Mouse (Mus musculus): ENCODE results near the gene Sez6l2. TPM values are rescaled to one million over a fixed set of nuclear protein-coding genes. Genes with fewer than 3 reads are reported as not detected.

The Sez6l2 gene
- total RNA-seq, 1 experiment from 2014 or later: 0.14 TPM

DNA sequence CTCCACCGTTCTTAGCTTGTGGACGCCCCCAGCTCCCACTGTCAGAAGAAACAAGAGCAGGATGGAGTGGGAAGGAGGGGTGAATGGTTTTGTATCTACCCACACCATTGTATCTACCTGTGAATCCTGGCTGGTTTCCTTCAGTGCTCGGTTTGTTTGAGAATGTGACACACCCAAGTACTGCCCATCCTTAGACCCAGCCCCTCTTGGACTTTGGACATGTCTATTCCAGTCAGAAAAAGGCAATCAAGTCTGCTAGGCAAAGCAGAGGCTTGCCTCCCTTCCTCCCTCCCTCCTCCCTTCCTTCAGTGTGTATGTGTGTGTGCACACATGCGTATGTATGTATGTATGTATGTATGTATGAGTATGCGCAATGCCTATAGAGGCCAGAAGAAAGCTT, 53.3 kb downstream of the Sez6l2 start:
- ATAC-seq (replicated peaks; ENCODE audit: low read depth, poor library complexity, severe bottlenecking): no peak

DNA sequence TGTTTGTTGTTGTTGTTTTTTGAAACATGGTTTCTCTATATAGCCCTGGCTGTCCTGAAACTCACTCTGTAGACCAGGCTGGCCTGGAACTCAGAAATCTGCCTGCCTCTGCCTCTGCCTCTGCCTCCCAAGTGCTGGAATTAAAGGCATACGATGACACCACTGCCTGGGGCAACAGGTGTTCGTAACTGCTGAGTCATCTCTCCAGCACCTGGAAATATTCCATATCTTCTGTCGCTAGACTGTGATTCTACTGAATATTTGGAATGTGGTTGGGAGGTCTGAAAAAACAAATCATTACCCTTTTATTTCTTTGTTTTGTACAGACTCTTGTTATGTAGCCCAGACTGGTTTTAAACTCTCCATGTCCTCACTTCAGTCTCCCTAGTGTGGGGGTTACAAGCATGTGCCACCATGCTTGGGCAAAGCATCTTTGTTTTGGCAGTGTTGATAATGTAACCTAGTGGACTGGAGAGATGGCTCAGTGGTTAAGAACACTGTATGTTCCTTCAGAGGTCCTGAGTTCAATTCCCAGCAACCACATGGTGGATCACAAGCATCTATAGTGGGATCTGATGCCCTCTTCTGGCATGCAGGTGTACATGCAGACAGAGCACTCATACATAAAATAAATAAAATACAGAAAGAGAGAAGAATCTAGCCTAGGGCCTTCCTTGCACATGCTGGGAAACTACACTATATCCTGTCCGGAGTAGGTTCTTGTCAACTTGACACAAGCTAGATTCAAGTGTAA, 53.9 kb downstream of the Sez6l2 start:
- ATAC-seq (replicated peaks; ENCODE audit: low read depth, poor library complexity, severe bottlenecking): no peak

DNA sequence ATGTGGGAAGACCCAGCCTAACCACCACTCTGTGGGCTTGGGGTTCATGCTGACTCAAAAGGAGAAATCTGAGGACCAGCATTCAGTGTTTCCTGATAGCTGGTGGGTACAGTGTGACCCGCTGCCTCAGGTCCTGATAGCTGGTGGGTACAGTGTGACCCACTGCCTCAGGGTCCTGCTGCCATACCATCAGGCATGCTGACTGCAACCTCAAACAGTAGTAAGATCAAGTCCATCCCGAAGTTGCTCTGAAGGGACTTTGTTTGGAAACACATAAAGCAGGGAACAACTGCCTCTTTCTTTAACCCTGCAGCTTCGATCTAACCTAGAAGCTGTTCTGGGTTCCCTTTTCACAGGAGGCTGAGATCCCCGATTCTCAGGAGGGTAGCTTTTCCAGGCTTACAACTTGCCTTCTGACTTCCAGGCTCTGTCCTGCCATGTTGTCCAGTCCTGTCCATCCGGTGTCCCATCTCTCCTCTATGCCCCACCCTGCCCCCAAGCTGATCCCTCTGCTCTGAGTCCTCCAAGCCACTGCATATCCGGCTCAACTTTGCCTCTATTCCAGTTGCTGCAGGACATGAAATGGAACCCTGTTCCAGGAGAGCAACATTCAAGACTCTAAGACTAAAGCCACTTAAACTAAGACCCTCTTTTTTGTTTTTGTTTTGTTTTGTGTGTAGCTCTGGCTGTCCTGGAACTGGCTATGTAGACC, 57.1 kb downstream of the Sez6l2 start:
- no peak for ATAC-seq (replicated peaks; ENCODE audit: low read depth, poor library complexity, severe bottlenecking)

DNA sequence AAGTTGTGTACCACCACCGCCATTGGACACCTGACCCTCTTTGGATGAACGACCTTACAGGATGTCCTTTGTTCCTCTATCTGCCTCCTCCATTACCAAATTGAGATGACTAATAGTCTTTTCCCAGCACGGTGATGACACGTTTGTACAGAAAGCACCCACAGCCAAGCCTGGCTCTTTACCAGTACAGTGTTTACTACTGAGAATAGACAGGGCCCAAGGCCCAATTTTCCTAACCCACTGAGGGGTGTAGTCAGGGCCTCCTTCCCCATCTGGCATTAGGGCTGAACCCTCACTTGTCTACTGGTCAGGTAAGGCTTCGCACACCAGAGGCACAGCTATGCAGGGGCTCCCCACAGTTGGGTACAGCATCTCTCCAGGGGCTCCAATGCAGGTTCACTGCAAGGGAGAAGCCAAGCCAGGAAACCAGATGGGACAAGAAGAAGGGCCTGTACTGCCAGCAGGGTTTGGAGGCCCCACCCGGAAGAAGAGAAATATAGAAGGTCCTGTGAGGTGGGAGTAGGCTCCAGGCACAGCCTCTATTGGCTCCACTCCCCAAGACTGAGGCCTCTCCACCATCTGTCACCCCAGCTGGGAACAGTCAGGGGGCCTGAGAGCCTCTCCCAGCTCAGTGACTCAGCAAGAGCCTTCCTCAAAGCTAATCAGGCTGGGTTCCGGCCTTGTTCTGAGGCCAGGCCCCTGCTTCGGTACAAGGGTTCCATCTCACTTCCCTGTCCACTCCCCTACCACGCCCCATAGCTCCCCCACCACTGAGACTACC, 58.1 kb downstream of the Sez6l2 start:
- peak; percentile 95 for ATAC-seq (replicated peaks; ENCODE audit: low read depth, poor library complexity, severe bottlenecking)

DNA sequence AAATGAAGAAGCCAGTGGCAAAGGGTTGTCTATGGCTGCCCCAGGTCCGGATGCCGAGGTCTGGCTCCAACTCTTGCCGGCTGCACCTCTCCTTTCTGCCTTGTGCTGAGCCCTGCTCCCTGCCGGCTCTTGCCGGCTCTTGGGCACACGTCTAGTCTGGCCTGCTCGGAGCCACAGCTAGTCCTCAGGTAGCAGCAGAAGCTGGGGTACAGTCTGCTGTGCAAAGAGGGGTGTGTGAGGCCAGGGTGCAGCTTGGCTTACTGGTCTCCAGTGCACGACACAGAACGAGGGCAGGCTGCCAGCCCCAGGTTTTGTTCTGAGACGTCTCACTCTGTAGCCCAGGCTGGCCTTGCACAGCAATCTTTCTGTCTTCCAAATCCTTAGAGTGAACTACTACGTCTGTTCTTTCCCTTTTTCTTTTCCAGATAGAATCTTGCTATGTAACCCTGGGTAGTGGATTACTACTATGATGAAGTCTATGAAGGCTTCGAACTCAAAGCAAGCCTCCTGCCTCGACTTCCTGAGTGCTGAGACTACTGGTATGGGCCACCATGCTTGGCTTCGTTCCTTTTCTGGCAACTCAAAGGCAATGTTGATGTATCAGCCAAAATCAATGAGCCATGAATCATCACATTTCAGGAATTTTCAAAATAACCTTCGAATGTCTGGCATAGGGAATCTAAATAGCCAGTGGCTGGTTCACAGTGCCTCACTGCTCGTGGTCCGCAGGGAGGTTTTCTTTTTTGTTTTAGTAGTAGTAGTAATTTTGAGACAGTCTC, 59.1 kb downstream of the Sez6l2 start:
- ATAC-seq (replicated peaks; ENCODE audit: low read depth, poor library complexity, severe bottlenecking): peak; percentile 9; the same call in 1 of the 2 replicates

DNA sequence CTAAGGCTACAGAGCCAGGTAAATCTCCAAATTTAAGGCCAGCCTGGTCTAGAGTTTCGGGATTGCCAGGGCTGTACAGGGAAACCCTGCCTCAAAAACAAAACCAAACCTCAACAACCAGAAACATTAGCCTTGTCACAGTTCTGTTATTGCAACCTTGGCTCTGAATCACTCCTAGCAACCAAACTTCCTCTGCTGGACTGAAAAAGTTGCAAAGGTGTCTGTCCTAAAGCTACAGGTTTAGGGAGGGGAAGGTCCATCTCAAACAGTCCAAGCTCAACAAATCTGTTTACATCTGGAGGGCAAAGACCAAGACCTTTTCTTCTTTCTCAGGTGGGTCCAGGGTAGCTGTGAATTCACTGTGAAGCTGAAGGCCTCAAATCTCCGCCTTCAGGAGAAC, 60.7 kb downstream of the Sez6l2 start:
- ATAC-seq (replicated peaks; ENCODE audit: low read depth, poor library complexity, severe bottlenecking): no peak

DNA sequence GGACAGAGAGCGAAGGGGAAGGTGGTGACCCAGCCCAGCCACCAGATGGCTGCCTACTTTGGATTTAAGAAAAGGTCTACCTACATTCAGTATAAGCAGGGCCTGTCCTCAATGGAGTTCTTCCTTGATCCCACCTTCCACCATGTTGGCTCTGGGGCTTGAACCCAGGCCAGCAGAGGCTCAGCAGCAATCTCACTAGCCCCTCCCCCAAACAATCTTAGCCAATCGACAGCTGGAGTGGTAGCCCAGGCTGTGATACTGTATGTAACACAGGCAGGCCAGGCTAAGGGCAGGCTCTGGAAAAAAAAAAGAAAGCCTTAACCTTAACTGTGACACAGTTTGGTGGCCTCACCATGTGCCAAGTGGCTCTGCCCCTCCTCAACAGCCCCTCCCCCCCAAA, 61.4 kb downstream of the Sez6l2 start:
- ATAC-seq (replicated peaks; ENCODE audit: low read depth, poor library complexity, severe bottlenecking): no peak

DNA sequence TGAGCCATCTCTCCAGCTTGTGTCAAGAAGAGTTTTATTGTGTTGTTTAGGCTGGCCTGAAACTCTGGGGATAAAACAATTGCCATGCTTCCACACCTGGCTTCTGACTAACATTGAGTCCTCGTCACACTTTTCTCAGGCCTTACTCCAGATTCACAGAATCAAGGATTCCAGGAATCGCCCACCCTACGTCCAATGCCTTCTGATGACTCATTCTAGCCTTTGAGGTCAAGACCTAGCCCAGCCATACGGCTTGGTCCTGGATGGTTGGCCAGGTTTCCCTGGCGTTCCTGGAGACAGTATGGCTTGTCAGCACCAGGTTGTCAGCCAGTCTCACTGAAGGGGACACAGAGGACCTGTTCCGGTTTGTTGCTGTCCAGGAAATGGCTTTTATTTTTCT, 62.0 kb downstream of the Sez6l2 start:
- ATAC-seq (replicated peaks; ENCODE audit: low read depth, poor library complexity, severe bottlenecking): no peak

DNA sequence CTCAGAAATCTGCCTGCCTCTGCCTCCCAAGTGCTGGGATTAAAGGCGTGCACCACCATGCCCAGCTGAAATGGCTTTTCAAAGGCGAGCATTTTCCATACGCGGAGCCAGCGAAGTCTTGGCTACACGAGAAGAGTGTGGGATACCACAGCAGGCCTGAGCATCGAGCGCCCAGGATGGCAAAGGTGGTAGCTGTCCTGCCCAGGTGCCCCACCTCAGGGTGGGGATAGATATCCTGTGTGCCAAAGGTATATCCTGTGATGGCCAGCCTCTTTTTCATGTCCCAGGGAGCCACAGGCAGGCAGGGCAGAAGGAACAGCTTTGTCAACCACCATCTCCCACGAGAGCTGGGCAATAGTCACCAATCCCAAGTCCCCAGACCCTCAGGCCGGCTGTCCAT, 62.5 kb downstream of the Sez6l2 start:
- no peak for ATAC-seq (replicated peaks; ENCODE audit: low read depth, poor library complexity, severe bottlenecking)

DNA sequence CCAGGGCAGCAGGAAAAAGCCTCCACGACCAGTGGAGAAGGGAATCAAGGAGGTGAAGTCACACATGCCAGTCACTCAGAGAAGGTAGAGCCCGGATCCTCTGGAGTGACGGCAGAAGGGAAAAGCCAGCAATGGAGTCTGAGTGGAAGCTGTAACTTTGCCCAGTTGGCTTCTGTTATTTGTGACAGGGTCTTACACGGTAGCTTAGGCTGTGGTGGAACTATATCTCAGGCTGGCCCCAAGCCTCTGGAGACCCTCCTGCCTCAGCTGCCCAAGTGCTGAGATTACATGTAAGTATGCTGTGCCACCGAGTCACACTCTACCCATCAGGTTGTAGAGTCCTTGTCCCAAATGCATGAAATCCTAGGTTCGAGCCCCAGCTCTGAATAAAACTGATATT, 63.0 kb downstream of the Sez6l2 start:
- ATAC-seq (replicated peaks; ENCODE audit: low read depth, poor library complexity, severe bottlenecking): no peak

DNA sequence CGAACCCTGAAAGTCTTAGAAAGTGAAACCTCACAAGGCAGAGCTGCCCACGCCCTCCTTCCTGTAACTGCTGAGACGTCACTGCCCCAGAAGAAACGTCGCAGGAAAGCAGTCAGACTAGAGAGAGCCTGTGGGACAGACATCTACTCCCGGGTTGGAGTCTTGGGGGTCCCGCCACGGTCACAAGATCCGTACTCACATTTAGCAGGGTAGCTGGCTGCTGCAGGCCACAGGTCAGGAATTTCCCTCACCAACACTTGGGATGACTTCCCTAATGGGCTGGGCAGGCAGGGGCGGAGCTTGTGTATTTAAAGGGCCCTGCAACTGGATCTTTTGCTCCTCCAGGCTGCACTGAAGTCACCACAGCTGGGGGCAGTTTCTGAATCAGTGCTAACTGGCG, 64.0 kb downstream of the Sez6l2 start, which contains the start of gene Mvp:
Gene Mvp (minus strand): TSS at position 302 of the 400 bp plus-strand sequence.
- ATAC-seq (replicated peaks; ENCODE audit: low read depth, poor library complexity, severe bottlenecking): peak; percentile 30

DNA sequence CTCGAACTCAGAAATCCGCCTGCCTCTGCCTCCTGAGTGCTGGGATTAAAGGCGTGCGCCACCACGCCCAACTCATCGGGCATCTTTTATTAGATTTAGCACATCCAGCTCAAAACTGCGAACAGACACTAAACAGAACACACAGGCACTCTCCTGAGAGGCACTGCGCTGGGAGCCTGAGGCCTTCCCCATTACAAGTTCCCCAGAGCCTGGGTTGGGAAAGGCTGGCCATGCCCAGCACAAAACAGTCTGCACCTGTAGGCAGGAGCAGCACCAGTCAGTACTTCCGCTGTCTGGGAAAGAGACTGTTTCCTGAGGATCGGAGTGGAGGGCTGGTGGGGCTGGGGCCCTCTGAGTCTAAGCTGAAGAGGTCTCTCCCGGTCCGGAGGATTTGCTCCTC, 64.6 kb downstream of the Sez6l2 start:
- ATAC-seq (replicated peaks; ENCODE audit: low read depth, poor library complexity, severe bottlenecking): no peak

DNA sequence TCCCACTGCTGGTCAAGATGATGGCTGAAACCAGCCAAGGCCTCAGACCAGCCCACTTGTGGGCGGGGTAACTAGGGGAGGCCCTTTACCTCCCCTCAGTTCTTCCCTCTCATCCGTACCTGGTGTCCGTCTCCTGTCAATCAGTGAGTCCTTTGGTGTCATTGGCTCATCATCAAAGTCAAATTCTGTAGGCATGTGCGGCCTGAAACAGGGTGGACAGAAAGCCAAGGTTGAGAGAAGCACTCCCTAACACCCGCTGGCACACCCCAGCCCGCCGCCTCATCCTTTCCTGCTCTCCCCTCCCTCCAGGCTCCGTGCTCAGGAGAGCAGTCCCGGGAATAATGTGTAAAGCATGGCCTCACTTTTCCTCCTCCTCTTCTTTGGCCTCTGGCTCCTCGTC, 65.7 kb downstream of the Sez6l2 start:
- no peak for ATAC-seq (replicated peaks; ENCODE audit: low read depth, poor library complexity, severe bottlenecking)

DNA sequence TGATC, 65.9 kb downstream of the Sez6l2 start, which contains the start of gene Pagr1b:
Gene Pagr1b (minus strand): TSS at position 4 of the 5 bp plus-strand sequence.
- no peak for ATAC-seq (replicated peaks; ENCODE audit: low read depth, poor library complexity, severe bottlenecking)

DNA sequence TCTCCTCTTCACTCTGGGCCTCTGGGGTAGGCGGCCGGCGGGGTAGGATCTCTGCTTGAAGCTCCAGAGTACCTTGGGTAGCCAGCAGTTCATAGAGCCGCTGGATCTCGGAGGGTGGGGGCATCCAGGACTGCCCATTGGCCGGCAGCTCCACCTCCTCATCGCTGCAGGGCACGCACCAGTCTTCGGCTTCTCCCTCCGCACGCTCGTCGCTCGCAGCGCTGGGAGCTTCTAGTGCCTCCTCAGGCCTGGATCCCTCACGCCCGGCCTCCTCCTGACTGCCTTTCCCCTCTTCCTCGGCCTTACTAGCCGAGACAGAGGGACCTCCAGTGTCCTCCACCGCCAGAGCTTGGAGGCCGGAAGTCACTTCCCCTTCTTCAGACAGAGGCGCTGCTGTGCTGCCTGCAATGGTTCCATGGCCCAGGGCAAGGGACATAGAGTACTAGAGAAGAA, 66.1 kb downstream of the Sez6l2 start:
- ATAC-seq (replicated peaks; ENCODE audit: low read depth, poor library complexity, severe bottlenecking): peak; percentile 49

DNA sequence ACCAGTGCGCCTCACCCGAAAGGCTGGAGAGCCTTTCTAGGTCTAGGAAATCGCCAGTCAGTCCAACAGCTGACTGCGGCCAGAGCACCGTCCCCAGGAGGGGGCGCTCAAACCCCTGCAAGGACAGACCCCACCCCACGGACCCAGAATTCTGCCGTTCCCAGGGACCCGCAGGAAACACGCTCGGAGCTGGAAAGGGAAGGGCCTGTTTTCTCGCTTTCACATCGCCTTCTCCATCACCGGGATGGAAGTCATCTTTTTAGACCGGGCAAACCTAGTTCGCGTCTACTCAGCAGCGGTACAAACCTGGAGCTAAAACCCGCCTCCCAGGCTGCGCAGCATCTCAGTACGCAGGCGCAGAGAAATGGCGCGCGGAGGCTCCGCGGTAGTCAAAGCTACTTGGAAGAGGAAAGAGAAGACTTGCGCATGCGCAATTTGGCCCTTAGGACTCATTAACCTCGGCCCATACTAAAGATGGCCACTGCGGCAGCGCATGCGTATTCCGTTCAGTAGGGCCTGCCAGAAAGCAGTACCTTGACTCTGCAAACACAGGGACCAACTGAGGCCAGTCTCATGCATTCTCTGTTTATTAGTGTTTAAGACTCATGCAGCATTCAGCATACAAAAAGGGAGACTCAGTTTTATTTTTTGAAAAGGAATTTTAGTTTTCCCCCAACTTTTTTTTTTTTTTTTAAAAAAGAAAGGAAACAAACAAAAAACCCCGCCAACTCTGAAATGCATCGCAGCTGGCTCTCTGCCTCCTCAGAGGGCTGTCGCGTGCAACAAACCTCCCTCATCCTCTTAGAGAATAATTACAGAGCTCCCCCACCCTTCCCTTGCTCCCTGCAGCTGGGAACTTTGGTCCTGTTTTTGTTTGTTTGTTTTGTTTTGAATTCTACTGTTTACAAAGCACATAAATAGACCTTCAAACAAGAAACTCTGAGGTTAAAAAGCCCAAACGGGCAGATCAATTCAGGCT, 66.9 kb downstream of the Sez6l2 start, which contains the start of gene Pagr1a:
Gene Pagr1a (minus strand): TSS at position 382 of the 979 bp plus-strand sequence.
- peak; percentile 68 for ATAC-seq (replicated peaks; ENCODE audit: low read depth, poor library complexity, severe bottlenecking)

DNA sequence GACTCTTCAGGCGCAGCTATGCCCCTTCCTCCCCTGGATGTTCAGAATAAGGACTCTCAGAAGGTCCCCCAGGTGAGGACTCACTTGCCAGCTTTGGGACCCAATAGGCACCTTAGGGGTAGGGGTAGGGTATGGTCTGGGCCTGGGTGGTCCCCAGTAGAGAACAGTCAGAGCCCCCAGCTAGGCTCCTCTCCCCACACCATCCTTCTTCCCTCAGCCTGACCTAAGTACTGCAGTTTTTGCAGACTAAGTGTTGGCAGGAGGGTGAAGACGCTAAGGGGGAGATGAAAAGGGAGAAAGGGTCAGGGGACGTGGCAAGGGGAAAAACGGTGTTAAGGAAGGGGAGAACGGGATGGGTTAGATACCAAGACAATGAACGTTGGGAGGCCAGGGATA, 67.6 kb downstream of the Sez6l2 start:
- ATAC-seq (replicated peaks; ENCODE audit: low read depth, poor library complexity, severe bottlenecking): no peak

DNA sequence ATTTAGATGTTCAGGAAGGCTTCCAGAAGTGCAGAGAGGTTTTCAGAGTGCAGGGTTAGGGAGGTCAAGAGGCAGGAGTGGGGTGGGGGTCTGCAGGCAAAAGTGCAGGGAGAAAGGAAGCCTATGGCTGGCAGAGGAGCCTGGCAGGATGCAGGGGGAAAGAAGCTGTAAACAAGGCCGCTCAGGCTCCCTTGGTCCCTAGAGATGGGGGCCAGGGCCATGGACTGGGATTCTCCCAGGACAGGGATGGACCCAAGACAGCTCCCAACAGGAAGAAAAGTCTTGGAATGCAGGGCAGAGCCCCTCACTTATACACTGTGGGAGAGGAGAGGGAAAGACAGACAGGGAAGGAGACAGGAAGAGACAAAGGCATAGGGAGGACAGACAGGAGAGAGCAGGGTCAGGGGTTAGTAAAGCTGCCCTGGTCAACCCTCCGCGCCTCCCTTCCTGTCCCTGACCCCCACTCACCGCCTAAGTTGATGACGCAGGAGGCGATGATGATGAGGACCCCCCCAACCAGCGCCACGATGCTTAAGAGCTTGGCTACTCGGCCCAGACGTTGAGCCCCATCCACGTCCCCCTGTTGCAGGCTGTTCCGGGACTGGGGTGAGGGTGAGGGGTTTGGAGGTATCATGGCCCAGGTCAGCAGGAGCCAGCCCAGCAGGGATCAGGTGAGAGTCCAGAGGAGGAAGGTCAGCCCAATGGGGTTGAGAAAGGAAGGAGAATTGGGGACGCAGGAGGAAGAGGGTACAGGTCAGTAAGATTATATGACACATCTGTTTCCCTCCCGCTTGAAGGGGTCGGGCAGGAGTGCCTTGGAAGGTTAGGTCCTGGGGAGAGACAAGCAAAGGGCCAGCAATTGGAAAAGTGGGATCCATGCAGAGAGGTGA, 68.3 kb downstream of the Sez6l2 start:
- ATAC-seq (replicated peaks; ENCODE audit: low read depth, poor library complexity, severe bottlenecking): no peak

Data from common myeloid progenitor, adult 5-6 weeks (primary cell).